Mouse (Mus musculus): ENCODE results near the gene Rgs12.

GRCm38 (mm10) chr5:34932458-34932806, 16.8 kb upstream of the Rgs12 start:
- TF ChIP-seq MYOG (IDR thresholded peaks at IDR 0.05; ENCODE audit: control insufficient read depth in 1 of 3, insufficient read depth in 1 of 3, insufficient read length in 2 of 3, low read depth in 2 of 3) (no peak), POLR2A (IDR thresholded peaks at IDR 0.05; ENCODE audit: insufficient read length, low read depth) (no peak), USF1 (IDR thresholded peaks at IDR 0.05; ENCODE audit: low read depth) (no peak)

Data from myocyte (in vitro differentiated cells).